Mouse (Mus musculus): ENCODE data around the gene Numb. TPM values are rescaled to one million over a fixed set of nuclear protein-coding genes. Genes with fewer than 3 reads are reported as not detected.

Numb gene
- polyA plus RNA-seq, 1 experiment from 2014 or later: 33.1 TPM

- H3K9ac ChIP-seq: no peak overlapping the region
- H3K4me1 ChIP-seq: no peaks in the 10 kb centered on the region
Measured at GRCm38 (mm10) chr12:83776766-83777165, 145.0 kb downstream of the Numb start.

GRCm38 (mm10) chr12:83775621-83776020 lies 146.1 kb downstream of the Numb start:
- Histone ChIP-seq H3K4me2 (no peak overlapping the region), H3K4me3 (no peak overlapping the region), H3K36me3 (no peaks in the 10 kb centered on the region), H3K27me3 (no peaks in the 10 kb centered on the region), H3K27ac (no peak overlapping the region), H3K4me1 (peaks cover 2% of the 10 kb centered on the region), H3K9ac (no peak overlapping the region), H3K9me3 (no peaks in the 10 kb centered on the region)
- ATAC-seq (ENCODE audit: insufficient number of reproducible peaks, insufficient read depth, low FRiP score, low TSS enrichment, low read depth): no peak
- 73% methylated on average over 12 of the region's 12 CpGs for WGBS

More at GRCm38 (mm10) chr12:83776766-83777165, 145.0 kb downstream of the Numb start:
- Histone ChIP-seq H3K4me3 (no peak overlapping the region), H3K4me2 (no peak overlapping the region), H3K9me3 (no peaks in the 10 kb centered on the region), H3K27ac (no peak overlapping the region), H3K36me3 (no peaks in the 10 kb centered on the region), H3K27me3 (no peaks in the 10 kb centered on the region)
- WGBS: 87% methylated on average over 7 of the region's 7 CpGs
- ATAC-seq (ENCODE audit: insufficient number of reproducible peaks, insufficient read depth, low FRiP score, low TSS enrichment, low read depth): no peak

- ATAC-seq (ENCODE audit: insufficient number of reproducible peaks, insufficient read depth, low FRiP score, low TSS enrichment, low read depth): no peak
- Histone ChIP-seq H3K9ac (peak overlapping the region; percentile 8; the same call in 1 of the 2 replicates), H3K27ac (peak overlapping the region; percentile 11; the same call in 1 of the 2 replicates), H3K4me3 (peak overlapping the region; percentile 17; the same call in 1 of the 2 replicates), H3K9me3 (no peaks in the 10 kb centered on the region), H3K27me3 (no peaks in the 10 kb centered on the region; the same call in 1 of the 2 replicates), H3K4me1 (peaks cover 45% of the 10 kb centered on the region), H3K36me3 (no peaks in the 10 kb centered on the region), H3K4me2 (peak overlapping the region; percentile 49)
- 6% methylated on average over 25 of the region's 25 CpGs for whole genome bisulfite sequencing
Measured at GRCm38 (mm10) chr12:83770418-83771256, 151.1 kb downstream of the Numb start.

- ATAC-seq (ENCODE audit: insufficient number of reproducible peaks, insufficient read depth, low FRiP score, low TSS enrichment, low read depth): no peak
- Histone ChIP-seq H3K36me3 (no peaks in the 10 kb centered on the region), H3K27ac (no peak overlapping the region), H3K9ac (no peak overlapping the region), H3K27me3 (peaks cover 4% of the 10 kb centered on the region; the same call in 1 of the 2 replicates), H3K4me2 (no peak overlapping the region), H3K4me3 (no peak overlapping the region), H3K9me3 (no peaks in the 10 kb centered on the region), H3K4me1 (peaks cover 62% of the 10 kb centered on the region)
- 71% methylated on average over 14 of the region's 14 CpGs for WGBS
Measured at GRCm38 (mm10) chr12:83768235-83768899, 153.4 kb downstream of the Numb start.

DNA sequence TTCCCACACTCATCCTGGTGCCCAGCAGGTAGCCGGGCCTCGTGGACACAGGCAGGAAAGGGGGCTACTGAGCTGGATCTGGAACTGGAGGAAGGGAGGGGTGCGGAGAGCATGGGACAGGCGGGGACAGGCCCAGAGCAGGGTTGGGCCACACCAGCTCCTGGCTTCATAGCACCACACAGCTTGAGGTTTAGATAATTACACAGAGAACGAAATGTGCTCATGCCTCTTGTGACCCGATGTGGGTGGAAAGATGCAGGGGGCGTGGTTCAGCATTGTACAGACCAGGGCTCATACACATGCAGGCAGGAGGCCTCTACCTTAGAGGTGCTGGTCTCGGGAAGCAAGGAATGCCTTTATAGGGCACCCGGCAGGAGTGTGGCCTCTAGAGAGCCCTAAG lies 153.9 kb downstream of the Numb start:
- no peak overlapping the region for H3K27ac ChIP-seq
- H3K4me3 ChIP-seq: no peak overlapping the region
- peaks cover 4% of the 10 kb centered on the region; the same call in 1 of the 2 replicates for H3K27me3 ChIP-seq
- H3K9me3 ChIP-seq: no peaks in the 10 kb centered on the region
- no peaks in the 10 kb centered on the region for H3K36me3 ChIP-seq
- WGBS: 55% methylated on average over 9 of the region's 9 CpGs
- H3K4me1 ChIP-seq: peaks cover 67% of the 10 kb centered on the region
- H3K9ac ChIP-seq: no peak overlapping the region
- no peak for ATAC-seq (ENCODE audit: insufficient number of reproducible peaks, insufficient read depth, low FRiP score, low TSS enrichment, low read depth)
- no peak overlapping the region for H3K4me2 ChIP-seq

DNA sequence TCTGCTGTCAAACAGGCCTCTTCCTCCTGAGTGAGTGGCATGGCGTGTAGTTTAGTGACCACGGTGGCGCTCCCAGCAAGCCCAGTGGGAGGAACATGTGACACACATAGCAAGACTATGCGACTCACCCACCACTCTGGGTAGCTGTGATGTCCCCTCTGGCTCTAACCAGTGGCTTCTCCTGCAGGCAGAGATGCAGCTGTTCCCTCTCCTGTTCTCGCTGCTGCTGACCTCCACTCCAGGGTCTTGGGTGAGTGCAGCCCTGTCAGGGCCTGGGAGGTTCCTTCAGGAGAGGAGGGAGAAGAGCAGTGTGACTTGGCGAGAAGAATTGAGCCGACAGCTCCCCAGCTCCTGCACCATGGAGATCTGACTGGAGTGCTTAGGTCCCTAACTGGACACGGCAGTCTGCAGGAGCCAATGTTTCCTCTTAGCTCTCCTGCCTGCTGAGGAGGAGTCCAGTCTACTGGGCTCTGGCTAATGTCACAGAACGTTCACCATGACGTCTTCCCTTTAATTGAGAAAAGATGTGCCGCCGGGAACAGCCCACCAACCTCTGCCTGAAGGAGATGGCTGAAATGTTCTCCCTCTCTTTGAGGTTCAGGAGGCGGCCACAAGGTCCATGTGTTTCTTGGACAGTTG lies 155.7 kb downstream of the Numb start:
- H3K4me2 ChIP-seq: 0 out of 2 replicates have a peak overlapping the region, but pooled peaks have one; percentile 11
- no peak for ATAC-seq (ENCODE audit: insufficient number of reproducible peaks, insufficient read depth, low FRiP score, low TSS enrichment, low read depth)
- peak overlapping the region; percentile 33; the same call in 1 of the 2 replicates for H3K27ac ChIP-seq
- no peak overlapping the region for H3K4me3 ChIP-seq
- no peaks in the 10 kb centered on the region for H3K9me3 ChIP-seq
- H3K27me3 ChIP-seq: peaks cover 4% of the 10 kb centered on the region; the same call in 1 of the 2 replicates
- peaks cover 79% of the 10 kb centered on the region for H3K4me1 ChIP-seq
- H3K9ac ChIP-seq: no peak overlapping the region
- H3K36me3 ChIP-seq: no peaks in the 10 kb centered on the region
- WGBS: 49% methylated on average over 13 of the region's 13 CpGs

DNA sequence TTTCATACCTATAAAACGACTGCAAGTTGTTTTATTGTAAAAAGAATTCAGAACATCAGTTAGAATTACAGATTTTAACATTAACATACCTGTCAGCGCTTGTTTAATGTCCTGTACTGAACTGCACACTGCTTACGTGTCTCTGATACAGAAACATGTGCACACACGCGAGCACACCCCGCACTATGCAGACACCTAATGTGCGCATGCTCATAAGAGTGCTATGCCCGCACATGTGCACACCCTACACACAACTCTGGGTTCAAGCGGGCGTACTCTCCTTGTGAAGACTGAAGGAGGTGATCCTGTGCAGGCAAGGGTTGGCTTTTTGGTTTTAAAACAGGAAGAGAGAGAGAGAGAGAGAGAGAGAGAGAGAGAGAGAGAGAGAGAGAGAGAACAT lies 157.2 kb downstream of the Numb start:
- Histone ChIP-seq H3K27me3 (peaks cover 4% of the 10 kb centered on the region; the same call in 1 of the 2 replicates), H3K9me3 (no peaks in the 10 kb centered on the region), H3K9ac (no peak overlapping the region), H3K4me2 (peak overlapping the region; percentile 74), H3K4me1 (peaks cover 65% of the 10 kb centered on the region), H3K36me3 (no peaks in the 10 kb centered on the region), H3K27ac (no peak overlapping the region), H3K4me3 (peak overlapping the region; percentile 42)
- ATAC-seq (ENCODE audit: insufficient number of reproducible peaks, insufficient read depth, low FRiP score, low TSS enrichment, low read depth): no peak
- 63% methylated on average over 10 of the region's 10 CpGs for WGBS

DNA sequence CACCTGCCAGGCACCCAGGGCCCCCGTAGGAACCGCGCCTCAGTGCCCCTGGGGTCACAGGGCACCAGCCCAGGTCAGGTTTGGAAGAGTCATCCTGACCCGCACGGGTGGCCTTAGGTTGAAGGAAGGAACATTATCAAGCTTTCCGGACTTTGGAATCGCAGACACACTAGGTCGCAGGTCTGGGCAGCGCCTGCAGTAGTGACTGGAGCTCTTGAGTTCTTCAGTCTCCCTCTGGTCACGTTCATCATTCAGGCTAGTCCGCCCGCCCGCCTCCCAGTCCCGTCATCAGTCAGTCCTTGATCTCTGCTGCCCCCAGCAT lies 157.7 kb downstream of the Numb start:
- no peak; the same call in 1 of the 2 replicates for ATAC-seq (ENCODE audit: insufficient number of reproducible peaks, insufficient read depth, low FRiP score, low TSS enrichment, low read depth)
- peak overlapping the region; percentile 74 for H3K4me2 ChIP-seq
- 0 out of 2 replicates have a peak overlapping the region, but pooled peaks have one; percentile 48 for H3K27ac ChIP-seq
- WGBS: 10% methylated on average over 14 of the region's 14 CpGs
- H3K9me3 ChIP-seq: no peaks in the 10 kb centered on the region
- peaks cover 4% of the 10 kb centered on the region; the same call in 1 of the 2 replicates for H3K27me3 ChIP-seq
- H3K9ac ChIP-seq: peak overlapping the region; percentile 62
- H3K4me1 ChIP-seq: peaks cover 64% of the 10 kb centered on the region
- no peaks in the 10 kb centered on the region for H3K36me3 ChIP-seq
- H3K4me3 ChIP-seq: peak overlapping the region; percentile 42

- H3K4me1 ChIP-seq: peaks cover 58% of the 10 kb centered on the region
- peak within 1 kb of the TSS; percentile 42 for H3K4me3 ChIP-seq
- ATAC-seq (ENCODE audit: insufficient number of reproducible peaks, insufficient read depth, low FRiP score, low TSS enrichment, low read depth): 0 out of 2 replicates have a peak, but pooled peaks have one; percentile 7
- WGBS: 12% methylated on average over 25 of the region's 31 CpGs
- H3K36me3 ChIP-seq: no peaks in the 10 kb centered on the region
- H3K9me3 ChIP-seq: no peaks in the 10 kb centered on the region
- H3K27ac ChIP-seq: peak within 1 kb of the TSS; percentile 57; the same call in 1 of the 2 replicates
- H3K4me2 ChIP-seq: peak within 1 kb of the TSS; percentile 74
- H3K27me3 ChIP-seq: peaks cover 4% of the 10 kb centered on the region; the same call in 1 of the 2 replicates
- peak within 1 kb of the TSS; percentile 62 for H3K9ac ChIP-seq
Measured at GRCm38 (mm10) chr12:83763311-83764043, 158.3 kb downstream of the Numb start, which contains the start of gene Papln. Papln (plus strand) TSS chr12:83763634.

DNA sequence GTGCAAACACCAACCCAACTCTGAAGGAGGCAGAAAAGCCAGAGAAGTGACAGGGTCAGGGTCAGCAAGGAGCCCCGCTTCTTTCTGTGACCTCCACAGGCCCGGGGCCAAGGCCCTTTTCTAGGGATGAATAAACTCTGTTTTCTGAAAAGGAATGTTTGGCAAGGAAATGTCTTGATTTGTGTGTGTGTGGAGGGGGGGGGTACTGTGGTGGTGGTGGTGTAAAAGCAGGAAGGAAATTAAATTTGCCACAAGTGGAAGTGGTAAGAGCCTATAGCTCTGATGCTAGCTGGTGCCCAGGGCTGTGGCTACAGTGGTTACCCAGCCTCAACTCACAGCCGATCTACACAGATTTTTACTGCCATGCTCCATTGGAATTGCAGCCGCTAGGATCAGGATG lies 159.0 kb downstream of the Numb start:
- no peak for ATAC-seq (ENCODE audit: insufficient number of reproducible peaks, insufficient read depth, low FRiP score, low TSS enrichment, low read depth)
- H3K27ac ChIP-seq: peak overlapping the region; percentile 57; the same call in 1 of the 2 replicates
- H3K4me3 ChIP-seq: no peak overlapping the region
- H3K9me3 ChIP-seq: no peaks in the 10 kb centered on the region
- no peaks in the 10 kb centered on the region for H3K36me3 ChIP-seq
- H3K27me3 ChIP-seq: peaks cover 4% of the 10 kb centered on the region; the same call in 1 of the 2 replicates
- H3K4me1 ChIP-seq: peaks cover 51% of the 10 kb centered on the region
- H3K9ac ChIP-seq: no peak overlapping the region
- peak overlapping the region; percentile 74 for H3K4me2 ChIP-seq
- WGBS: 22% methylated on average over 4 of the region's 4 CpGs
